Mouse (Mus musculus) thymus, adult 2 months (tissue): ENCODE data around the gene Epm2aip1. TPM values are rescaled to one million over a fixed set of nuclear protein-coding genes. Genes with fewer than 3 reads are reported as not detected.

ENCODE experiments used
- DNase-seq: peaks from one replicate; pipeline ENCODE4 v3.0.0; 2021
- H3K27ac ChIP-seq: fragments of 200-500 bp; 2 replicates; pipeline ENCODE4 v1.5.1; 2012; ENCODE audit warnings: low read length, control low read depth; ENCODE audit not compliant: control insufficient read depth, insufficient read depth
- H3K27me3 ChIP-seq: fragments of 200-500 bp; 2 replicates; pipeline ENCODE4 v1.6.1; 2012; ENCODE audit warnings: mild to moderate bottlenecking, low read length, moderate library complexity, mixed read lengths; ENCODE audit not compliant: control insufficient read depth, insufficient read depth
- H3K36me3 ChIP-seq: fragments of 200-500 bp; 2 replicates; pipeline ENCODE4 v1.6.1; 2012; ENCODE audit warnings: mild to moderate bottlenecking, low read length, moderate library complexity; ENCODE audit not compliant: control insufficient read depth, insufficient read depth
- H3K4me1 ChIP-seq: fragments of 200-500 bp; replicated peaks from 2 replicates; pipeline ENCODE4 v1.6.1; 2012; ENCODE audit warnings: low read length; ENCODE audit not compliant: control insufficient read depth, insufficient read depth
- H3K4me3 ChIP-seq: fragments of 200-500 bp; 2 replicates; pipeline ENCODE4 v1.5.1; 2012; ENCODE audit warnings: mild to moderate bottlenecking, low read length, control low read depth, moderate library complexity; ENCODE audit not compliant: control insufficient read depth, insufficient read depth
- CTCF ChIP-seq: fragments of 200-500 bp; IDR thresholded peaks from 2 replicates; pipeline ENCODE4 v1.5.1; 2012; ENCODE audit warnings: mild to moderate bottlenecking, control low read depth, low read length, moderate library complexity, borderline replicate concordance; ENCODE audit not compliant: control insufficient read depth, poor library complexity, insufficient read depth; ENCODE audit errors: extremely low read depth
- POLR2A ChIP-seq: fragments of 200-500 bp; IDR thresholded peaks from 2 replicates; pipeline ENCODE4 v1.6.1; 2012; ENCODE audit warnings: mild to moderate bottlenecking, low read length, control low read depth, moderate library complexity; ENCODE audit not compliant: control insufficient read depth, poor library complexity, insufficient read depth; ENCODE audit errors: extremely low read depth
- WGBS: fragments of 180-500 bp; shearing (Covaris S2); methylation state at CpG from one replicate; pipeline ENCODE4 v1.1.7; 2018; 5-methylcytosine and 5-hydroxymethylcytosine counted together
- polyA plus RNA-seq: library from polyadenylated mRNA; depleted of rRNA; stranded (reverse); fragments of >200 nt; gene quantifications from 2 replicates; pipeline ENCODE4 v1.2.3, GENCODE M21; 2012

Epm2aip1 gene
- polyA plus RNA-seq, 1 experiment: 29.1 TPM

GRCm38 (mm10) chr9:111245546-111245945 is 26.2 kb upstream of the Epm2aip1 start:
- Histone ChIP-seq H3K4me3 (no peak overlapping the region), H3K36me3 (peaks cover 27% of the 10 kb centered on the region), H3K4me1 (no peaks in the 10 kb centered on the region), H3K27me3 (no peaks in the 10 kb centered on the region), H3K27ac (no peak overlapping the region)
- TF ChIP-seq POLR2A (no peak), CTCF (no peak)
- no peak for DNase-seq
- 87% methylated on average over 6 of the region's 6 CpGs for WGBS

GRCm38 (mm10) chr9:111247682-111248246 is 24.0 kb upstream of the Epm2aip1 start:
- H3K4me3 ChIP-seq: no peak overlapping the region
- WGBS: 97% methylated on average over 3 of the region's 3 CpGs
- H3K4me1 ChIP-seq: no peaks in the 10 kb centered on the region
- H3K36me3 ChIP-seq: peaks cover 37% of the 10 kb centered on the region
- no peak for TF ChIP-seq CTCF
- TF ChIP-seq POLR2A: no peak
- no peak overlapping the region for H3K27ac ChIP-seq
- no peaks in the 10 kb centered on the region for H3K27me3 ChIP-seq
- peak; percentile 44 for DNase-seq

GRCm38 (mm10) chr9:111252161-111252869 is 19.4 kb upstream of the Epm2aip1 start:
- Histone ChIP-seq H3K27ac (no peak overlapping the region), H3K4me3 (no peak overlapping the region), H3K4me1 (no peaks in the 10 kb centered on the region), H3K36me3 (peaks cover 45% of the 10 kb centered on the region), H3K27me3 (no peaks in the 10 kb centered on the region)
- WGBS: 86% methylated on average over 7 of the region's 7 CpGs
- DNase-seq: no peak
- no peak for TF ChIP-seq POLR2A
- no peak for TF ChIP-seq CTCF

GRCm38 (mm10) chr9:111260360-111260985 is 11.3 kb upstream of the Epm2aip1 start:
- Histone ChIP-seq H3K27ac (no peak overlapping the region), H3K4me1 (no peaks in the 10 kb centered on the region), H3K27me3 (no peaks in the 10 kb centered on the region), H3K36me3 (peaks cover 36% of the 10 kb centered on the region), H3K4me3 (no peak overlapping the region)
- TF ChIP-seq POLR2A (no peak), CTCF (no peak)
- no peak for DNase-seq
- WGBS: 88% methylated on average over 1 of the region's 1 CpGs

GRCm38 (mm10) chr9:111261356-111261755 is 10.4 kb upstream of the Epm2aip1 start:
- TF ChIP-seq CTCF: no peak
- no peak for TF ChIP-seq POLR2A
- H3K36me3 ChIP-seq: peaks cover 34% of the 10 kb centered on the region
- no peak overlapping the region for H3K4me3 ChIP-seq
- H3K27ac ChIP-seq: no peak overlapping the region
- DNase-seq: no peak
- H3K27me3 ChIP-seq: no peaks in the 10 kb centered on the region
- H3K4me1 ChIP-seq: no peaks in the 10 kb centered on the region
- 96% methylated on average over 4 of the region's 4 CpGs for WGBS

GRCm38 (mm10) chr9:111267998-111268397 is 3.7 kb upstream of the Epm2aip1 start:
- WGBS: 98% methylated on average over 2 of the region's 2 CpGs
- Histone ChIP-seq H3K4me3 (no peak overlapping the region), H3K36me3 (peaks cover 21% of the 10 kb centered on the region; the same call in 1 of the 2 replicates)

More at GRCm38 (mm10) chr9:111267998-111268397, 3.7 kb upstream of the Epm2aip1 start:
- Histone ChIP-seq H3K4me1 (no peaks in the 10 kb centered on the region), H3K27ac (no peak overlapping the region), H3K27me3 (no peaks in the 10 kb centered on the region)
- no peak for DNase-seq
- TF ChIP-seq POLR2A: no peak
- no peak for TF ChIP-seq CTCF
